Mouse (Mus musculus) hindbrain, embryonic 15.5 days (tissue): ENCODE results near the gene Krtap24-1. TPM values are rescaled to one million over a fixed set of nuclear protein-coding genes. Genes with fewer than 3 reads are reported as not detected.

Experiments
- ATAC-seq: fragments of 200-750 bp; cut with Nextera tagmentation; 2 replicates; pipeline ENCODE4 v1.8.0; 2017; ENCODE audit warnings: low read depth, moderate number of reproducible peaks, moderate TSS enrichment; ENCODE audit not compliant: low FRiP score
- H3K27ac ChIP-seq: fragments of 300-500 bp; sonication (generic); replicated peaks from 2 replicates; pipeline ENCODE4 v1.5.1; 2015; ENCODE audit warnings: mild to moderate bottlenecking, inconsistent platforms
- H3K27me3 ChIP-seq: fragments of 300-500 bp; sonication (generic); 2 replicates; pipeline ENCODE4 v1.6.1; 2015; ENCODE audit warnings: control low read depth, inconsistent platforms
- H3K36me3 ChIP-seq: fragments of 300-500 bp; sonication (generic); 2 replicates; pipeline ENCODE4 v1.6.1; 2015; ENCODE audit warnings: control low read depth, inconsistent platforms
- H3K4me1 ChIP-seq: fragments of 300-500 bp; sonication (generic); replicated peaks from 2 replicates; pipeline ENCODE4 v1.6.1; 2015; ENCODE audit warnings: control low read depth, inconsistent platforms
- H3K4me2 ChIP-seq: fragments of 300-500 bp; sonication (generic); 2 replicates; pipeline ENCODE4 v1.6.1; 2015; ENCODE audit warnings: moderate library complexity, mild to moderate bottlenecking, inconsistent platforms
- H3K4me3 ChIP-seq: fragments of 300-500 bp; sonication (generic); 2 replicates; pipeline ENCODE4 v1.5.1; 2015; ENCODE audit warnings: mild to moderate bottlenecking, inconsistent platforms
- H3K9ac ChIP-seq: fragments of 300-500 bp; sonication (generic); 2 replicates; pipeline ENCODE4 v1.6.1; 2015; ENCODE audit warnings: inconsistent platforms
- H3K9me3 ChIP-seq: fragments of 300-500 bp; sonication (generic); 2 replicates; pipeline ENCODE4 v1.6.1; 2016; ENCODE audit warnings: control low read depth, inconsistent platforms
- WGBS: fragments of 180-500 bp; shearing (Covaris S2); methylation state at CpG from one replicate; pipeline ENCODE4 v1.1.7; 2015; 5-methylcytosine and 5-hydroxymethylcytosine counted together
- polyA plus RNA-seq: library from polyadenylated mRNA; unstranded; fragments of >200 nt; fragmentation: Nextera tagmentation; extraction: Ambion mirVana; gene quantifications from 2 replicates; pipeline ENCODE4 v1.2.1, GENCODE M21; 2015

The Krtap24-1 gene
- not detected in 2 replicates for polyA plus RNA-seq

GRCm38 (mm10) chr16:88611922-88612321 lies at the start of gene Krtap24-1:
Krtap24-1 (minus strand) TSS chr16:88612279.
- 90% methylated on average over 8 of the region's 8 CpGs for WGBS
- no peaks in the 10 kb centered on the region for H3K4me1 ChIP-seq
- H3K4me3 ChIP-seq, result no peak within 1 kb of the TSS
- H3K4me2 ChIP-seq, result no peak within 1 kb of the TSS
- no peak for ATAC-seq
- no peaks in the 10 kb centered on the region for H3K27me3 ChIP-seq
- H3K9ac ChIP-seq, result no peak within 1 kb of the TSS
- no peaks in the 10 kb centered on the region for H3K9me3 ChIP-seq
- H3K36me3 ChIP-seq, result no peaks in the 10 kb centered on the region
- no peak within 1 kb of the TSS for H3K27ac ChIP-seq

GRCm38 (mm10) chr16:88657426-88657825 lies 45.3 kb upstream of the Krtap24-1 start:
- Histone ChIP-seq H3K9ac (no peak overlapping the region), H3K4me1 (no peaks in the 10 kb centered on the region), H3K36me3 (no peaks in the 10 kb centered on the region), H3K4me2 (no peak overlapping the region), H3K27me3 (no peaks in the 10 kb centered on the region), H3K9me3 (no peaks in the 10 kb centered on the region), H3K27ac (no peak overlapping the region), H3K4me3 (no peak overlapping the region)
- peak; percentile 78 for ATAC-seq
- 42% methylated on average over 1 of the region's 1 CpGs for WGBS

- no peaks in the 10 kb centered on the region for H3K9me3 ChIP-seq
- no peak overlapping the region for H3K9ac ChIP-seq
- no peaks in the 10 kb centered on the region for H3K4me1 ChIP-seq
- no peaks in the 10 kb centered on the region for H3K36me3 ChIP-seq
- H3K4me3 ChIP-seq, result no peak overlapping the region
- ATAC-seq, result no peak
- no peak overlapping the region for H3K27ac ChIP-seq
- no peak overlapping the region for H3K4me2 ChIP-seq
- 62% methylated on average over 2 of the region's 2 CpGs for WGBS
- no peaks in the 10 kb centered on the region for H3K27me3 ChIP-seq
These were observed 39.9 kb upstream of the Krtap24-1 start for GRCm38 (mm10) chr16:88651952-88652351.

GRCm38 (mm10) chr16:88651082-88651481 lies 39.0 kb upstream of the Krtap24-1 start:
- H3K9ac ChIP-seq, result no peak overlapping the region
- 81% methylated on average over 1 of the region's 1 CpGs for WGBS

GRCm38 (mm10) chr16:88647358-88647846 lies 35.3 kb upstream of the Krtap24-1 start, which contains the start of gene Krtap26-1:
Krtap26-1 (minus strand) TSS chr16:88647796.
- ATAC-seq, result no peak
- H3K27me3 ChIP-seq, result no peaks in the 10 kb centered on the region
- no peaks in the 10 kb centered on the region for H3K36me3 ChIP-seq
- H3K9ac ChIP-seq, result no peak within 1 kb of the TSS
- H3K4me1 ChIP-seq, result no peaks in the 10 kb centered on the region
- 82% methylated on average over 10 of the region's 10 CpGs for WGBS
- H3K4me2 ChIP-seq, result no peak within 1 kb of the TSS
- no peaks in the 10 kb centered on the region for H3K9me3 ChIP-seq
- H3K27ac ChIP-seq, result no peak within 1 kb of the TSS
- no peak within 1 kb of the TSS for H3K4me3 ChIP-seq

More at GRCm38 (mm10) chr16:88651082-88651481, 39.0 kb upstream of the Krtap24-1 start:
- ATAC-seq, result no peak
- no peak overlapping the region for H3K4me2 ChIP-seq
- H3K36me3 ChIP-seq, result no peaks in the 10 kb centered on the region
- no peak overlapping the region for H3K27ac ChIP-seq
- H3K27me3 ChIP-seq, result no peaks in the 10 kb centered on the region
- no peaks in the 10 kb centered on the region for H3K9me3 ChIP-seq
- H3K4me3 ChIP-seq, result no peak overlapping the region
- H3K4me1 ChIP-seq, result no peaks in the 10 kb centered on the region

- Histone ChIP-seq H3K4me1 (no peaks in the 10 kb centered on the region), H3K9me3 (no peaks in the 10 kb centered on the region), H3K36me3 (no peaks in the 10 kb centered on the region), H3K9ac (no peak overlapping the region), H3K4me3 (no peak overlapping the region), H3K27me3 (no peaks in the 10 kb centered on the region), H3K4me2 (no peak overlapping the region), H3K27ac (no peak overlapping the region)
- no peak for ATAC-seq
- 81% methylated on average over 8 of the region's 8 CpGs for WGBS
These were observed 34.5 kb upstream of the Krtap24-1 start for GRCm38 (mm10) chr16:88646366-88647111.

- ATAC-seq, result no peak
- Histone ChIP-seq H3K27ac (no peak overlapping the region), H3K4me3 (no peak overlapping the region), H3K27me3 (no peaks in the 10 kb centered on the region), H3K36me3 (no peaks in the 10 kb centered on the region), H3K4me2 (no peak overlapping the region), H3K9me3 (no peaks in the 10 kb centered on the region), H3K4me1 (no peaks in the 10 kb centered on the region), H3K9ac (no peak overlapping the region)
- 89% methylated on average over 3 of the region's 3 CpGs for WGBS
These were observed 28.0 kb upstream of the Krtap24-1 start for GRCm38 (mm10) chr16:88640053-88640452.

GRCm38 (mm10) chr16:88635142-88635541 lies 23.1 kb upstream of the Krtap24-1 start:
- no peak overlapping the region for H3K4me3 ChIP-seq
- 38% methylated on average over 4 of the region's 4 CpGs for WGBS
- ATAC-seq, result no peak; the same call in 1 of the 2 replicates
- H3K36me3 ChIP-seq, result no peaks in the 10 kb centered on the region
- no peaks in the 10 kb centered on the region for H3K9me3 ChIP-seq
- no peak overlapping the region for H3K9ac ChIP-seq
- H3K27ac ChIP-seq, result no peak overlapping the region
- no peak overlapping the region for H3K4me2 ChIP-seq
- no peaks in the 10 kb centered on the region for H3K4me1 ChIP-seq
- no peaks in the 10 kb centered on the region for H3K27me3 ChIP-seq

GRCm38 (mm10) chr16:88631474-88631873 lies 19.4 kb upstream of the Krtap24-1 start:
- no peak for ATAC-seq
- H3K4me1 ChIP-seq, result no peaks in the 10 kb centered on the region
- H3K9me3 ChIP-seq, result no peaks in the 10 kb centered on the region
- H3K27ac ChIP-seq, result no peak overlapping the region
- no peaks in the 10 kb centered on the region for H3K27me3 ChIP-seq
- no peak overlapping the region for H3K4me2 ChIP-seq
- no peak overlapping the region for H3K9ac ChIP-seq
- WGBS, result 60% methylated on average over 4 of the region's 4 CpGs
- no peak overlapping the region for H3K4me3 ChIP-seq
- no peaks in the 10 kb centered on the region for H3K36me3 ChIP-seq

- ATAC-seq, result no peak
- no peaks in the 10 kb centered on the region for H3K36me3 ChIP-seq
- H3K9me3 ChIP-seq, result no peaks in the 10 kb centered on the region
- no peak within 1 kb of the TSS for H3K27ac ChIP-seq
- no peak within 1 kb of the TSS for H3K9ac ChIP-seq
- no peaks in the 10 kb centered on the region for H3K27me3 ChIP-seq
- 92% methylated on average over 4 of the region's 4 CpGs for WGBS
- no peak within 1 kb of the TSS for H3K4me3 ChIP-seq
- no peak within 1 kb of the TSS for H3K4me2 ChIP-seq
- no peaks in the 10 kb centered on the region for H3K4me1 ChIP-seq
These were observed 15.5 kb upstream of the Krtap24-1 start, which contains the start of gene 2310079G19Rik for GRCm38 (mm10) chr16:88627566-88627965. 2310079G19Rik (minus strand) TSS chr16:88627666.

GRCm38 (mm10) chr16:88612712-88613111 lies 633 bp upstream of the Krtap24-1 start:
- no peak overlapping the region for H3K4me2 ChIP-seq
- no peak overlapping the region for H3K4me3 ChIP-seq
- H3K27me3 ChIP-seq, result no peaks in the 10 kb centered on the region
- H3K36me3 ChIP-seq, result no peaks in the 10 kb centered on the region
- WGBS, result 53% methylated on average over 4 of the region's 4 CpGs
- no peak for ATAC-seq
- H3K9ac ChIP-seq, result no peak overlapping the region
- H3K4me1 ChIP-seq, result no peaks in the 10 kb centered on the region
- no peak overlapping the region for H3K27ac ChIP-seq
- H3K9me3 ChIP-seq, result no peaks in the 10 kb centered on the region

- Histone ChIP-seq H3K4me2 (no peak overlapping the region), H3K27me3 (no peaks in the 10 kb centered on the region), H3K36me3 (no peaks in the 10 kb centered on the region), H3K4me3 (no peak overlapping the region), H3K9me3 (no peaks in the 10 kb centered on the region), H3K27ac (no peak overlapping the region), H3K9ac (no peak overlapping the region), H3K4me1 (no peaks in the 10 kb centered on the region)
- WGBS, result 87% methylated on average over 6 of the region's 6 CpGs
- ATAC-seq, result no peak
These were observed 7.5 kb downstream of the Krtap24-1 start for GRCm38 (mm10) chr16:88604570-88604969.
